Mouse (Mus musculus) kidney, postnatal 0 days (tissue): Measurements from ENCODE around the gene Rasl11a. TPM values are rescaled to one million over a fixed set of nuclear protein-coding genes. Genes with fewer than 3 reads are reported as not detected.
"Not testable (repeated sequence)": the region's sequence is repeated elsewhere in the genome, so short reads cannot be mapped to it uniquely, and the experiment has no call there.

Experiments
- ATAC-seq: fragments of 200-750 bp; cut with Nextera tagmentation; replicated peaks from 2 replicates; pipeline ENCODE4 v1.8.0; 2017; ENCODE audit warnings: low read depth, moderate number of reproducible peaks, moderate TSS enrichment, moderate library complexity; ENCODE audit not compliant: low FRiP score
- DNase-seq: peaks from one replicate; pipeline ENCODE4 v3.0.0-alpha.2; 2016; ENCODE audit warnings: low spot score
- H3K27ac ChIP-seq: fragments of 300-500 bp; sonication (generic); 2 replicates; pipeline ENCODE4 v1.5.1; 2014; ENCODE audit warnings: mild to moderate bottlenecking
- H3K27me3 ChIP-seq: fragments of 300-500 bp; sonication (generic); 2 replicates; pipeline ENCODE4 v1.6.1; 2014; ENCODE audit warnings: low read length, mixed read lengths; ENCODE audit not compliant: insufficient read depth
- H3K36me3 ChIP-seq: fragments of 300-500 bp; sonication (generic); 2 replicates; pipeline ENCODE4 v1.6.1; 2014; ENCODE audit warnings: low read length, mixed read lengths; ENCODE audit not compliant: insufficient read depth
- H3K4me1 ChIP-seq: fragments of 300-500 bp; sonication (generic); replicated peaks from 2 replicates; pipeline ENCODE4 v1.6.1; 2014; ENCODE audit warnings: antibody characterized with exemption, low read length, mixed read lengths; ENCODE audit not compliant: insufficient read depth
- H3K4me2 ChIP-seq: fragments of 300-500 bp; sonication (generic); 2 replicates; pipeline ENCODE4 v1.6.1; 2014; ENCODE audit warnings: mild to moderate bottlenecking, low read length, moderate library complexity, mixed read lengths
- H3K4me3 ChIP-seq: fragments of 300-500 bp; sonication (generic); replicated peaks from 2 replicates; pipeline ENCODE4 v1.5.1; 2014; ENCODE audit warnings: low read depth, low read length
- H3K9ac ChIP-seq: fragments of 300-500 bp; sonication (generic); 2 replicates; pipeline ENCODE4 v1.6.1; 2014; ENCODE audit warnings: low read depth, low read length
- H3K9me3 ChIP-seq: fragments of 300-500 bp; sonication (generic); replicated peaks from 2 replicates; pipeline ENCODE4 v1.6.1; 2016; ENCODE audit warnings: low read length, inconsistent platforms, mixed read lengths
- CTCF ChIP-seq: IDR thresholded peaks from 2 replicates; pipeline ENCODE4 v1.5.1; 2016; ENCODE audit warnings: antibody characterized with exemption, low read depth, mild to moderate bottlenecking, moderate library complexity
- WGBS: fragments of 180-500 bp; shearing (Covaris S2); extraction: QIAGEN DNeasy Blood & Tissue Kit; methylation state at CpG from one replicate; pipeline ENCODE4 v1.1.7; 2014; 5-methylcytosine and 5-hydroxymethylcytosine counted together
- polyA plus RNA-seq: library from polyadenylated mRNA; unstranded; fragments of >200 nt; fragmentation: Nextera tagmentation; extraction: Ambion mirVana; gene quantifications from 2 replicates; pipeline ENCODE4 v1.2.1, GENCODE M21; 2015

Rasl11a gene
- polyA plus RNA-seq, 1 experiment from 2014 or later: 115 TPM

DNA sequence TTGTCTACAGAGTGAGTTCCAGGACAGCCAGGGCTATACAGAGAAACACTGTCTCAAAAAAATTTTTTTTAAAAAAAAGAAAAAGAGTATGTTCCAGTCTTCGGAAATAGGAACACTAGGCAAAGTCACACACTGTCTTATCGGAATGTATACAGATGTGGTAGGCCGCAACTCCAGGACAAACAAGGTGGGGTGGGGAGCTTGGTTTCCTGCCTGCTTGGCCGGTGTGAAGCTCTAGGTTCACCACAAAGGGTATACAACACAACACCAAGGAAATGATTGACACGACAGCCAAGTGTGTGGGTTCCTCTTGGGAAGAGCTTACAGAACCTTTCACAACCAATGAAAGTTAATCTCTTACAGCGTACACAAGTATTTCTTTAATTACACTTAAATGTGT, 37.4 kb downstream of the Rasl11a start:
- Histone ChIP-seq H3K27me3 (no peaks in the 10 kb centered on the region), H3K4me1 (no peaks in the 10 kb centered on the region), H3K36me3 (no peaks in the 10 kb centered on the region), H3K9ac (no peak overlapping the region), H3K27ac (no peak overlapping the region), H3K4me3 (no peak overlapping the region), H3K9me3 (no peaks in the 10 kb centered on the region), H3K4me2 (no peak overlapping the region)
- WGBS: 86% methylated on average over 6 of the region's 6 CpGs
- DNase-seq (no peak), ATAC-seq (no peak)
- no peak for TF ChIP-seq CTCF

- no peak overlapping the region for H3K4me3 ChIP-seq
- DNase-seq (no peak), ATAC-seq (no peak)
- H3K27ac ChIP-seq: no peak overlapping the region
- H3K4me2 ChIP-seq: no peak overlapping the region
- 77% methylated on average over 7 of the region's 7 CpGs for WGBS
- no peaks in the 10 kb centered on the region for H3K4me1 ChIP-seq
- no peaks in the 10 kb centered on the region for H3K36me3 ChIP-seq
- H3K9me3 ChIP-seq: no peaks in the 10 kb centered on the region
- peak; percentile 43; the same call in 1 of the 2 replicates for TF ChIP-seq CTCF
- no peak overlapping the region for H3K9ac ChIP-seq
- H3K27me3 ChIP-seq: no peaks in the 10 kb centered on the region
Observed at GRCm38 (mm10) chr5:146883053-146883452, 38.2 kb downstream of the Rasl11a start.

- H3K9me3 ChIP-seq: no peaks in the 10 kb centered on the region
- no peak overlapping the region for H3K9ac ChIP-seq
- H3K4me1 ChIP-seq: no peaks in the 10 kb centered on the region
- no peak for TF ChIP-seq CTCF
- 81% methylated on average over 15 of the region's 15 CpGs for WGBS
- ATAC-seq (no peak), DNase-seq (no peak)
- H3K27me3 ChIP-seq: no peaks in the 10 kb centered on the region
- H3K36me3 ChIP-seq: no peaks in the 10 kb centered on the region
- no peak overlapping the region for H3K4me3 ChIP-seq
- H3K4me2 ChIP-seq: no peak overlapping the region
- H3K27ac ChIP-seq: no peak overlapping the region
Observed at GRCm38 (mm10) chr5:146883486-146884272, 38.8 kb downstream of the Rasl11a start.

DNA sequence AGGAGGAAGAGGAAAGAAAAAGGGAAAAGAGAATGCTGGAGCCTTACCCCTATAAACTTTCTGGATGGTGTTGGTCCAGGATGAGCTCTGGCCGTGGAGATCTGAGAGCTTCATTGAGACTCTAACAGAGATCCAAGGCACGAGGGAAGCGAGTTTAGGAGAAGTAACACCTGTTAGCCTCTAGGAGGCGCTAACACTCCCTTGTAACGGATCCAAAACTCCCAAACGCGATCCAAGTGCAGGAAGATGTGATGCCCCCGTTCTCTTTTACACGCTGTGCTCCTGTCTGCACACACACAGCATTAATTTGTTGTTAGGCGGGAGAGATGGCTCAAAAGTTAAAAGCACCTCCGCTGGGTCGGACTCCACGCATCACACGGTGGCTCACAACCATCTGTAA, 46.3 kb downstream of the Rasl11a start:
- Histone ChIP-seq H3K4me2 (no peak overlapping the region), H3K9ac (no peak overlapping the region), H3K27ac (no peak overlapping the region), H3K36me3 (no peaks in the 10 kb centered on the region), H3K9me3 (no peaks in the 10 kb centered on the region), H3K27me3 (no peaks in the 10 kb centered on the region), H3K4me3 (no peak overlapping the region), H3K4me1 (no peaks in the 10 kb centered on the region)
- ATAC-seq: no peak
- peak; percentile 65 for DNase-seq
- peak; percentile 70 for TF ChIP-seq CTCF
- 16% methylated on average over 14 of the region's 14 CpGs for WGBS

DNA sequence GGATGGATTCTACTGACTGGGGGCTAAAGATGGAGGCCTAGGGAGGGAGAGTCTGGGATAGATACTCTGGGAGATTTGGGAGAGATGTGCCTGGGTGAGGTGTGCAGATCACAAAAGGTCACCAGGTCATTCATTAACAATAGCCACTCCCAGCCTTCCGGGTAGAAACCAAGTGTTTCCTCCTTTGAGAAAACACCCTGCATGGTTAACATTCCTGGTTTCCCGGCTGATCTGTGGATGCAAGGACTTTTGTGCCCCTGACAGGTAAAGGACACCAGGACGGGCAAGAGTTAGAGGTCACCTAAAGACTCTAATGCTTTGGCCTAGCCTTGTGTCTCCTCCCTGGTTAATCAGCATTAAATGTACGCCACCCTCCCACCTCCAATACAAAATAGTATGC, 48.0 kb downstream of the Rasl11a start:
- Histone ChIP-seq H3K36me3 (no peaks in the 10 kb centered on the region), H3K27ac (no peak overlapping the region), H3K27me3 (no peaks in the 10 kb centered on the region), H3K4me2 (no peak overlapping the region), H3K4me1 (no peaks in the 10 kb centered on the region), H3K9ac (no peak overlapping the region), H3K4me3 (no peak overlapping the region), H3K9me3 (no peaks in the 10 kb centered on the region)
- no peak for ATAC-seq
- TF ChIP-seq CTCF: no peak
- no peak for DNase-seq
- 77% methylated on average over 4 of the region's 4 CpGs for WGBS

GRCm38 (mm10) chr5:146893478-146894182, 48.8 kb downstream of the Rasl11a start:
- WGBS: 87% methylated on average over 11 of the region's 11 CpGs
- TF ChIP-seq CTCF: peak; percentile 44
- ATAC-seq: no peak
- no peaks in the 10 kb centered on the region for H3K27me3 ChIP-seq
- H3K27ac ChIP-seq: no peak overlapping the region
- H3K4me2 ChIP-seq: no peak overlapping the region
- H3K9ac ChIP-seq: no peak overlapping the region
- DNase-seq: no peak
- no peaks in the 10 kb centered on the region for H3K9me3 ChIP-seq
- no peak overlapping the region for H3K4me3 ChIP-seq
- H3K36me3 ChIP-seq: no peaks in the 10 kb centered on the region
- no peaks in the 10 kb centered on the region for H3K4me1 ChIP-seq

- H3K4me2 ChIP-seq, H3K9ac ChIP-seq, H3K4me1 ChIP-seq, H3K27me3 ChIP-seq, H3K4me3 ChIP-seq, H3K9me3 ChIP-seq, H3K36me3 ChIP-seq, DNase-seq, ATAC-seq, H3K27ac ChIP-seq: not testable (repeated sequence)
- 93% methylated on average over 12 of the region's 16 CpGs for WGBS
Observed at GRCm38 (mm10) chr5:146895667-146896066, 50.8 kb downstream of the Rasl11a start.
